Mouse (Mus musculus): Measurements from ENCODE around the gene Bcl6b. TPM values are rescaled to one million over a fixed set of nuclear protein-coding genes. Genes with fewer than 3 reads are reported as not detected.

The Bcl6b gene
- polyA plus RNA-seq, 1 experiment from 2014 or later, result 3.9 TPM

DNA sequence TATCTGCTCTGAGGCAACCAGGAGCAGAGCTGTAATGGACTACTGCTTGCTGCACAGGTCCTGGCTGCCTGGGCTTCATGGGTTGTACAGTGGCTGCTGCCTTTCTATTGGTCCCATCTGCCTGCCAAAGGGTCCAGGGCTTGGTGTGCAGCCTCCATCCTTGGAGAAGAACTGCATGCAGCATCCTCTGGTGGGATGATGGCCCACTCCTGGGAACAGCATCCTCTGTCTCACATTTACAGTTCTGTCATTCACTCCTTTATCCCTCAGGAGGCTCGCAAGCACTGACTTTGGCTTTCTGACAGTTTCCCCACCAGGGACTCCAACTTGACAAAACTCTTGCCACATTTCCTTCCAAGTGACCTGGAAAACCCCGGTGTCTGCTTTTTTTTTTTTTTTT is 22.8 kb downstream of the Bcl6b start:
- Histone ChIP-seq H3K4me1 (replicated peaks) (no peaks in the 10 kb centered on the region), H3K9me3 (no peaks in the 10 kb centered on the region), H3K27me3 (peaks cover 2% of the 10 kb centered on the region; the same call in 1 of the 2 replicates), H3K4me3 (replicated peaks) (no peak overlapping the region), H3K27ac (no peak overlapping the region), H3K4me2 (replicated peaks) (no peak overlapping the region), H3K9ac (replicated peaks) (no peak overlapping the region), H3K36me3 (no peaks in the 10 kb centered on the region)
- ATAC-seq, result no peak
- WGBS, result 84% methylated on average over 2 of the region's 2 CpGs

DNA sequence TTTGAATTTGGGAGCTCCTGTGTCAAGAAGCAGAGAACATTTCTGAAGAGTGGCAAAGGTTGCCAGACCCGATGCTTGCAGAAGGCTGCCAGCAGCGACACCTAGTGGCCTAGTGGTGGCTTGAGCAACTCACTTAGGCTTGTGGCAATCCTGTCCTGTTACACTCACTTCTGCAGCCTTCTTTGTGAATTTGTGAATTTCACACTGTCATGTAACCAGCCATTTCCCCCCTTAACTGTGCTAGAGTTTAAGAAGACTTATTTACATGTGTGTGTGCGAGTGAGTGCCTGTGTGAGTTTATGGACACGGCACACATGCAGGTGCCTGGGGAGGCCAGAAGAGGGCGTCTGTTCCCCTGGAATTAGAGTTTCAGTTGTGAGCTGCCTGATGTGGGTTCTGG is 27.9 kb downstream of the Bcl6b start:
- no peaks in the 10 kb centered on the region for H3K9me3 ChIP-seq
- H3K36me3 ChIP-seq, result no peaks in the 10 kb centered on the region
- no peak overlapping the region for H3K4me2 ChIP-seq (replicated peaks)
- no peak overlapping the region for H3K9ac ChIP-seq (replicated peaks)
- no peak overlapping the region for H3K4me3 ChIP-seq (replicated peaks)
- no peak overlapping the region for H3K27ac ChIP-seq
- 40% methylated on average over 5 of the region's 5 CpGs for WGBS
- no peaks in the 10 kb centered on the region for H3K27me3 ChIP-seq
- ATAC-seq, result no peak
- no peaks in the 10 kb centered on the region for H3K4me1 ChIP-seq (replicated peaks)

DNA sequence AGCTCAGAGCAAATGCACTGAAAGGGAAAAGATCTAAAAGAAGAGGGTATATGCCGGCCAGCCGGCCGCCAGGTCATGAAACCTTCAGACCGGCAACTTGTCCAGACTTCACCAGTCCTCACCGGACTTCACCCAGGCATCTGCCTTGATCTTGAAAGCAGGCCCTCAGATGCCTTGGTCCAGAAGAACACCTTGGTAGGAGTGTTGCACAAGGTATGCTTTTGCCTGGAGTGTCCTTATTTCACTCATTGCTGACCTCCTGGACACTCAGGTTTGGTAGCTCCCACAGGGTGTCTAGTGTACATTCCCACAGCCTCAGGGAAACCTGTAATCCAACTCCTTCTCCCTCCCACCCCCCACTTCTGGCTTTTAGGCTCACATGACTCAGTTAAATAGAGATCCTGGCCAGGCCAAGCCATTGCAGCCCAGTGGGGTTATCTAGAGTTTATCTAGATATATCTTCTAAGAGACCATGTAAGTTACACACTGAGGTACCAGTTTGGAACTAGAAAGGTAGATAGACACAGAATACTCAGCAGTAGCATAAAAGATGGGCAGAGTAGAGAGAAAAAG is 29.5 kb downstream of the Bcl6b start:
- Histone ChIP-seq H3K4me1 (replicated peaks) (no peaks in the 10 kb centered on the region), H3K9ac (replicated peaks) (no peak overlapping the region), H3K4me2 (replicated peaks) (no peak overlapping the region), H3K27me3 (no peaks in the 10 kb centered on the region), H3K27ac (no peak overlapping the region), H3K4me3 (replicated peaks) (no peak overlapping the region), H3K36me3 (no peaks in the 10 kb centered on the region), H3K9me3 (no peaks in the 10 kb centered on the region)
- ATAC-seq, result no peak
- 83% methylated on average over 5 of the region's 5 CpGs for WGBS

DNA sequence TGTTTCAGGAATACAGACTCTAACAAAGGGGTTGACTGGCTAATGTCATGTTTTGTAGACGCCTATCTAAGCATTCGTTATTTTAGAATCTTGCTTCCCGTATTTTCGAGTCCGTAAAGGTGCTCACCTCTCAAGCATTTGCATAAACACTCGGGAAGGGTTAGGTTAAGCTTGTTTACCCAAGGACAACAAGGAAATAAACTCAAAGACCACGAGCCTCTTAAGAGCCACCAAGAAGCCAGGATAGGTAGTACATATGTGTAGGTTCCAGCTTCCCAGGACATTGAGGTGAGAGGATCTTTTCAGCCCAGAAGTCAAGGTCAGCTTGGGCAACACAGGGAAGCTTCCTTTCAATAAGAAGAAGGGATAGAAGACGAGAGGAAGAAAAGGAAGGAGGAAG is 30.5 kb downstream of the Bcl6b start:
- Histone ChIP-seq H3K4me3 (replicated peaks) (no peak overlapping the region), H3K4me1 (replicated peaks) (no peaks in the 10 kb centered on the region), H3K27ac (no peak overlapping the region), H3K27me3 (no peaks in the 10 kb centered on the region), H3K9me3 (no peaks in the 10 kb centered on the region), H3K4me2 (replicated peaks) (no peak overlapping the region), H3K36me3 (no peaks in the 10 kb centered on the region), H3K9ac (replicated peaks) (no peak overlapping the region)
- WGBS, result 81% methylated on average over 8 of the region's 8 CpGs
- ATAC-seq, result no peak

DNA sequence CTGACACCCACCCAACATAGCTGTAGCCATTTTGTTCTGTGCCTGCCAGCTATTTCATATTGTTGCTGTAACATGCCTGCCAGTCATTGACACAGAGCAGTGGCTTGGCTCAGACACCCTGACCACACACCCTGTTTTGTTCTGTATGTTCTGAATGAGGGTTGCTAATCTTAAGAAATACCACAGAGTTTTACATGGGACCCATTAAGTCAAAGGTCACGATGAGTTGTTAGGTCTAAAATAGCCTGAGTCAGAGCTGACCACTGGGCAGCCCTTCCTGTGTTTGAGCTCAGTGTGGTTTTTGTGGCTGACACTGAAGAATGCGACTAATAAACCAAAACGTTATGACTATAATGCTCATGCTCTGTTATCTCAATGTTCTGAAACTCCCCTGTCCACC is 31.3 kb downstream of the Bcl6b start:
- Histone ChIP-seq H3K9ac (replicated peaks) (no peak overlapping the region), H3K4me3 (replicated peaks) (no peak overlapping the region), H3K9me3 (no peaks in the 10 kb centered on the region), H3K27me3 (no peaks in the 10 kb centered on the region), H3K4me2 (replicated peaks) (no peak overlapping the region), H3K4me1 (replicated peaks) (no peaks in the 10 kb centered on the region), H3K36me3 (no peaks in the 10 kb centered on the region), H3K27ac (no peak overlapping the region)
- WGBS, result 90% methylated on average over 3 of the region's 3 CpGs
- ATAC-seq, result no peak

DNA sequence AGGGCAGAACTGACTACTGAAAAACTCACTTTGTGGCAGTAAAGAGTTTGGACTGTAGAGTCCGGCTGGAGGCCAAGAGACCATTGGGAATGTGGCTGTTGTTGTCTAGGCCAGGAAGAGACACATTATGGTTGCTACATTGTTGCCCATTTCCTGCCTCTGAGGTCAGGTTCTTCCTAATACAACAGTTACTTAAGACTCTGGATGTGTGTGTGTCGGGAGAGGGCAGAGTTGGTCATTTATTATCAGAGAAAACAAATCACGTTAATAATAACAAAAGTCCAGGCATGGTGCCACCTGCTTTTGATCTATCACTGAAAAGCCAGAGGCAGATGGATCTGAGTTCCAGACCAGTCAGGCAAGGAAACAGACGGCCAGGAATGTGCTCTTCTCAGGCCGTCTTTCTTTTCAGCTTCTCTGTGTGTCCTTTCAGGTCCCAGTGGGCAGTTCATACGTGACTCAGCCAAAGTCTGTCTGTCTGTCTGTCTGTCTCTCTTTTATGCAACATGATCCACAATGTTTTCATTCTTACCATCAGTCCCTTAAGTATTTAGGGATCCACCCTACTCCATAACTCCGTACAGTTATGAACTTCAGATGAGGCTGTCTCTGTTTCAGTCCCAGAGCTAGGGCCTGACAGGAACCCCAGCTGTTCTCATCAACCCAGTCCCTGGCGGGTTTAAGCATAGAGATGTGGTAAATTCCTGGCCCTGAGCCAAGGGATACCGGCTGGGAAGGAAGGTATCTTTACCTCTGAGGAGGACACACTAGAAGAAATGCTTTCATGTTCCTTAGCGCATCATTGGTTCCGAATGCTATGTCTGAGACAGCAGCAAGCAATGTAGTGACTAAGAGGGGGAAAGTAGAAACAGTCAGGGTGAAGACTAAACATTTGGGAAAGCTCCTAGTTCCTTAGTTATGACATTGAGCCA is 36.0 kb downstream of the Bcl6b start:
- no peak overlapping the region for H3K4me2 ChIP-seq (replicated peaks)
- no peak overlapping the region for H3K9ac ChIP-seq (replicated peaks)
- no peak overlapping the region for H3K27ac ChIP-seq
- H3K36me3 ChIP-seq, result no peaks in the 10 kb centered on the region
- H3K4me3 ChIP-seq (replicated peaks), result no peak overlapping the region
- WGBS, result 64% methylated on average over 11 of the region's 11 CpGs
- no peaks in the 10 kb centered on the region for H3K27me3 ChIP-seq
- no peaks in the 10 kb centered on the region for H3K4me1 ChIP-seq (replicated peaks)
- ATAC-seq, result no peak
- no peaks in the 10 kb centered on the region for H3K9me3 ChIP-seq

DNA sequence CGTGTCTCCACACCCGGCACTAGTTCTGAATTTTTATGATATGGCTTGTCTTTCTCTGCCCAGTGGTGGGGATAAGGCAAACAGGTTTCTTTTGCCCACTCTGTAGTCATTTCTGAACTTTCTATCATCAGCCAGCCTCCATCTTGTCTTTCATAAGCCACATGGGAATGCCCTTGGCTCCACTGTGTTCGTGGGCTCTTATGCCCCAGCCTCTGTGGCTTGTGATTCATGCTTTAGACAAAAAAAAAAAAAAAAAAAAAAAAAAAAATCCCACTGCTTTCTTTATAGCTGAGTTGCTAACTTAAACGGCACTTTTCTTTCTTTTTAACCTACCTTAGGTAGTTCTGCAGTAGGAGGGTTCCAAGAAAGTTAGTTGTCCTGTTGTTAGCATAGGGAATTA is 37.4 kb downstream of the Bcl6b start:
- Histone ChIP-seq H3K9ac (replicated peaks) (no peak overlapping the region), H3K4me2 (replicated peaks) (no peak overlapping the region), H3K36me3 (no peaks in the 10 kb centered on the region), H3K27ac (no peak overlapping the region), H3K9me3 (no peaks in the 10 kb centered on the region), H3K27me3 (no peaks in the 10 kb centered on the region), H3K4me1 (replicated peaks) (no peaks in the 10 kb centered on the region), H3K4me3 (replicated peaks) (no peak overlapping the region)
- WGBS, result 78% methylated on average over 4 of the region's 4 CpGs
- no peak for ATAC-seq

DNA sequence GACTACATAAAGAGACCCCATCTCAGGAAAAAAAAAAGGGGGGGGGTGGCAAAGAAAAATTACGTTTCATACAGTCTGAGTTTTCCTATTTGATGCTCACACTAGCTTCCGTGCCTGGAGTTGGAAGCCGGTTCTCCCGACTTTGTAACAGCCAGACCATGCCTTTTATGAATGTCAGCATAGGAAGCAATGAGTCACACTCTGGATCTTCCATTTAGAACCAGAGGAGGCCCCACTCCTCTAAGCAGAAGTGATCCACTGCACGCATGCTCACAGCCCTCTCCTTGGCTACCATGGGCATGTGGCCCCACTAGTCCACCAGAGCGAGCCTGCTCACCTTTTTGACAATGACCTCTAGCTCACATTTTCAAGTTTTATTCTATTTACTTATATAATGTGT is 38.4 kb downstream of the Bcl6b start:
- no peaks in the 10 kb centered on the region for H3K9me3 ChIP-seq
- no peak overlapping the region for H3K4me3 ChIP-seq (replicated peaks)
- no peak for ATAC-seq
- no peaks in the 10 kb centered on the region for H3K4me1 ChIP-seq (replicated peaks)
- H3K9ac ChIP-seq (replicated peaks), result no peak overlapping the region
- no peaks in the 10 kb centered on the region for H3K36me3 ChIP-seq
- WGBS, result 89% methylated on average over 6 of the region's 6 CpGs
- no peak overlapping the region for H3K4me2 ChIP-seq (replicated peaks)
- no peak overlapping the region for H3K27ac ChIP-seq
- H3K27me3 ChIP-seq, result no peaks in the 10 kb centered on the region

DNA sequence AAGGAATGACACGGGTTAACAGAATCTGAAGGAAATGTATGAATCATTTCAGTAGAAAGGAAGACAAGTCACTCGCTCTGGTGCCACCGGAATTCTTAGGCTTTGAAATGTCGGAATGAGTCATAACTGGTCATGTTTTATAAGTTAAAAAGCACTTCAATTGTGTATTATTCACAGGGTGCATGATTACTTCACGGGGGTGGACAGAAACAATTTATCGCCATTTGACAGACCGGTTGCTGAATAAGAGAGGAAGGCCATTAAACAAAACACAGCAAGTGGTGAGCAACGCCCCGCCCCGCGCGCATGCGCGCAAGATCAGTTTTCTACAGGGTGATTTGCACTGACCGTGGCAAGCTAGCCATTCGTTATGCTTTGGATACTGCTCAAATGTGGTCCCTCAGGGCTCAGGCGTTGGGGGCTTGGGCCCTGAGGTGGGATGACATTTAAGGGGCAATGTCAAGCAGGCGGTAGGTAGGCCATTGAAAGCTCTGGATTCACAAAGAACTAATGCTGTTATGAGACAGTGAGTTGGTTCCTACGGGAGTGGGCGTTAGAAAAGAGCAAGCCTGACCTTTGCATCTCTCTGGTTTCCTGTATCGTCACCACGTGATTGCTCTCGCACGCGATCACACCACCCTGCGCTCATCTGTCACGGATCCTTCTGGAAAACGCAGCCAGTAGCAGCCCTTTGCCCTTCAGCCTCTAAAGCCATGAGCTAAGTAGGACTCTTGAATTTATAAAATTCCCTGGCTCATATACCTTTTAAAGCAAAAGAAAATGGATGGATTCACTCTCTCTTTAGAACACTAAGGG is 40.1 kb downstream of the Bcl6b start:
- Histone ChIP-seq H3K27ac (no peak overlapping the region), H3K9me3 (no peaks in the 10 kb centered on the region), H3K4me2 (replicated peaks) (no peak overlapping the region), H3K27me3 (no peaks in the 10 kb centered on the region), H3K4me3 (replicated peaks) (no peak overlapping the region), H3K4me1 (replicated peaks) (no peaks in the 10 kb centered on the region), H3K36me3 (no peaks in the 10 kb centered on the region), H3K9ac (replicated peaks) (no peak overlapping the region)
- no peak for ATAC-seq
- WGBS, result 89% methylated on average over 28 of the region's 28 CpGs

DNA sequence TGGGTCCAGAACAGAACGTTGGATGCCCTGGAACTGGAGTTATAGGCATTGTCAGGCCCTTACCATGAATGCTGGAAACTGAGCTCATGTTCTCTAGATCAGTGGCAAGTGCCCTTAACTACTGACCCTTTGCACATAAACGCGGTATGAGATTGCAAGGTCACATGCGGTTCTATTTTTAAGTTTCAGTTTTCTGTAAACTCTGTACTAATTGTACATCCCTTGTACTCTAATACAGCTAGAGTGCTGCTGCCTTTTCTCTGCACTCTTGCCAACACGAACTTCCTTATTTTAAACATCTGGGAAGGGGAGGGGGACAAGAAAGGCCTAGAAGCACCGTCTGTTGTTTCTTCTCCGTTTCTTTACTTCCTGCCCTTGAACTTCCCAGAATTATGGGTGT is 44.5 kb downstream of the Bcl6b start:
- Histone ChIP-seq H3K27ac (no peak overlapping the region), H3K9ac (replicated peaks) (no peak overlapping the region), H3K27me3 (no peaks in the 10 kb centered on the region), H3K4me3 (replicated peaks) (no peak overlapping the region), H3K4me1 (replicated peaks) (no peaks in the 10 kb centered on the region), H3K9me3 (no peaks in the 10 kb centered on the region), H3K4me2 (replicated peaks) (no peak overlapping the region), H3K36me3 (no peaks in the 10 kb centered on the region)
- 84% methylated on average over 7 of the region's 7 CpGs for WGBS
- no peak for ATAC-seq

DNA sequence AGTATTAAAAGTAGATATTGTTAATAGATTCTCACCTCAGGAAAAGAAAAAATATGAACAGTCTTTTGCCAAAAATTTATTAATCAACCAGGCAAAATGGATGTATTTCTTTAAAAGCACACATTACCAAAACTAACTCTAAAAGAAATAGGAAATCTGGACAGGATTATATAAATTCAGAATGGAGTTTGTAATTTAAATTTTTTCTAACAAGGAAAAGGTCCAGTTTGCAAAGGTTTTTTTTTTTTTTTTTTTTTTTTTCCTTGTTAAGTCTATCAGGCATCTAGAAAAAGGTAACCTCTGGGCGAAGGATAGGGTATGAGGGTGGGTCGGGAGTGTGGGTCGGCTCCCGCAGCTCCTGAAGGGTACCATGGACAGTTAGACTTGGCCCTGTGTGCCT is 49.1 kb downstream of the Bcl6b start:
- no peak overlapping the region for H3K9ac ChIP-seq (replicated peaks)
- H3K4me1 ChIP-seq (replicated peaks), result no peaks in the 10 kb centered on the region
- H3K4me3 ChIP-seq (replicated peaks), result no peak overlapping the region
- H3K27ac ChIP-seq, result no peak overlapping the region
- WGBS, result 90% methylated on average over 4 of the region's 4 CpGs
- no peaks in the 10 kb centered on the region for H3K27me3 ChIP-seq
- H3K4me2 ChIP-seq (replicated peaks), result no peak overlapping the region
- no peak for ATAC-seq
- H3K9me3 ChIP-seq, result no peaks in the 10 kb centered on the region
- H3K36me3 ChIP-seq, result no peaks in the 10 kb centered on the region

DNA sequence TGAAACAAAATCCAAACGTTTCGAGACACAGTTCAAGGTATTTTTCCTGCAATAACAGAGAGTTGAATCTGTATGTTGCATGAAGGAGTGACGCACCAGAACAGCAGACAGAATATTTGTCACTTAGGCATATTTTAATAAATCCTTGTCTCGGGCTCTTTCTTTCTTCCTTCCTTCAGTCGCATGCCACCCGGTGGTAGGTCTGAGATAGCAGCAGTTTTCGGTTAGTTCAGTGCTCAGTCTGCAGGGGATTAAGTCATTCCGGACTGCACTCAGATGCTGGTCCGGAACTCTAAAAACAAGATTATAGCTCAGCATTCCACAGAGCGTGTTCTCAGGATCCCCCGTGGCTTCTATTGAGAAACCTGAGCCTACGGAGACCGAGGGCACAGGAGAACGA is 50.2 kb downstream of the Bcl6b start:
- Histone ChIP-seq H3K9ac (replicated peaks) (no peak overlapping the region), H3K36me3 (no peaks in the 10 kb centered on the region), H3K4me3 (replicated peaks) (no peak overlapping the region), H3K27me3 (no peaks in the 10 kb centered on the region), H3K27ac (no peak overlapping the region), H3K4me1 (replicated peaks) (no peaks in the 10 kb centered on the region), H3K9me3 (no peaks in the 10 kb centered on the region), H3K4me2 (replicated peaks) (0 out of 2 replicates have a peak overlapping the region, but pooled peaks have one; percentile 13)
- WGBS, result 26% methylated on average over 14 of the region's 14 CpGs
- ATAC-seq, result no peak
